Mouse (Mus musculus) T-helper 2 cell (primary cell): ENCODE results near the gene Cby3.
"Not testable (repeated sequence)": the region's sequence is repeated elsewhere in the genome, so short reads cannot be mapped to it uniquely, and the experiment has no call there.

ENCODE experiments used
- in situ Hi-C: fragments of 300-600 bp; cut with MboI, MseI; formaldehyde crosslinking; loops from one replicate; pipeline ENCODE4 v1.15.1; 2025; ENCODE audit warnings: high pct_unique_total_duplicates

Gene Cby3

DNA sequence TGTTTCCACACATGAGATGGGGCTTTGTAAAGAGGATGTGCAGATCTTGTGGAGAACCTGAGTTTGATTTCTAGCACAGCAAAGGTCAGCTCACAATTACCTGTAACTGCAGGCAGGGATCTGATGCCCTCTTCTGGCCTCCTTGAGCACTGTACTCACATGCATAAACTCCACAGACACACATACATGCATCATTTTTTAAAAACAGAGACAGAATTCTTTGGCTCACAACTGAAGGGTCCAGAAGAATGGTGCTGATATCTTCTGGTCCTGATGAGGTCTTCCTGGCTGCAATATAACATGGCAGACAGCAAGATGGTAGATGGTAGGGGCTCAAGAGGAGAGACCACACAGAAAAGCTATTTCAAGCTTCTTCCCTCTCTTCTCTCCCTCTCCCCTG is at the start of gene Cby3:
Gene Cby3, plus strand, starts transcription at position 301 of the 400 bp plus-strand sequence.
- in situ Hi-C loops: no loop called here

GRCm38 (mm10) chr11:50312803-50313202 is 41.5 kb upstream of the Cby3 start:
- in situ Hi-C loops: no loop called here

DNA sequence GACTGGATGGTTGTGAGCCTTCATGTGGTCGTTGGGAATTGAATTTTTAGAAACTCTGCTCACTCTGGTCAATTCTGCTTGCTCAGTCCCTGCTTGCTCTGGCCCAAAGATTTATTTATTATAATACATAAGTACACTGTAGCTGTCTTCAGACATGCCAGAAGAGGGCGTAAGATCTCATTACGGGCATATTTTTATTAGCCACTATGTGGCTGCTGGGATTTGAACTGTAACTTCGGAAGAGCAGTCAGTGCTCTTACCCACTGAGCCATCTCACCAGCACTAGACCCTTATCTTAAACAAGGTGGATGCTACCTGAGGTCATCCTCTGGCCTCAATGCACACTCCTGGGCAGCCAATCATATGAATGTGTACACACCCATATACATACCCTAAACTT is 34.9 kb upstream of the Cby3 start:
- in situ Hi-C loops: not testable (repeated sequence)

DNA sequence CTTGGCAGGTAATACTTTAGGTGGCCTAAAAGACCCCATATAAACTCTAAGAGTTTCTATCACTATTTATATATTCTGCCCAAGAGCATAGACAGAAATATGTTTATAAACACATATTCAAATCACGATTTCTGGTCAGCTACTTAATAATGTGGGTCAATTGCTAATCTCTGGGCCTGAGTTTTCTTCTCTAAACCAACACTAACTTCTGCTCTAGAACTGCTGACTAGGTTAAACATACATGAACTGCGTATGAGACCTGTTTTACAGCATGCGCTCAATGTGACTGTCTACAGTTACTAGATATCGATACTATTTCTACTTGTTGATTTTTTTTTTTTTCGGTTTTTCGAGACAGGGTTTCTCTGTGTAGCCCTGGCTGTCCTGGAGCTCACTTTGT is 33.0 kb upstream of the Cby3 start:
- in situ Hi-C loops: loop anchor here (10.0 kb wide), 1 partner anchor 1264 kb away; the partner anchor contains the start of gene Phykpl

DNA sequence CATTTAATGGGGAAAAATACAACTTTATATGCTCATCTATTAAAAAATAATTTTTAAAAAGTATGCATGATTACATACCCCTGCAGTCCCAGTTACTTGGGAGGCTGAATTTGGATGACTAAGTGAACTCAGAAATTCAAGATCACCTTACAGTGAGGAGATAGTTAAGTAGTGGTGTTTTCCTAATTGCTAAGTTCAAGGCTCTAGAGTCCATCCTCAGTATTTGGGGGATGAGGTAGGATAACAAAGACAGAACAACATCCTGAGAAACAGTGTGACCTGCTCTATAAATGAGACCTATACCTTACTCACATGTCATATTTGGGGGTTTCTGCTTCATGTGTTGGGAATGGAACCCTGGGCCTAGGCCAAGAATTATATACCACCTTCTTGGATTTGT is 31.9 kb upstream of the Cby3 start:
- in situ Hi-C loops: loop anchor here (10.0 kb wide), 1 partner anchor 1262 kb away; the partner anchor contains the start of gene Phykpl

DNA sequence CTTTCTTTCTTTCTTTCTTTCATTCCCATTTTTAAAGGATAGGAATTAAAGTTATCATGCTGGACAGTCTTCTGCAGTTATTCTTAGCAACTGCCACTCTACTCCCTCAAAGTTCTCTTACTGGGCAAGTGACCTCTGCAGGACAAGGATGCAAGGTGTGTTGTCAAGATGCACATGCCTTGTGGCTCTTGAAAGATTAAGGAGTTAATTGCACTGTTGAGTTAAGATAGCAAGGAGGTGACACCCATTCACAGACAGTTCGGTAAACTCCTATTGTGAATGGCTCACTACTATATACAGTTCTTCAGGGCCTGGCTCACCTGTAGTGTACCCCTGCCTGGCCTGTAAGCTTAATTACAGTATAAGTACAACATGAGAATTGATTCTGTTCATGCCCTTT is 30.4 kb upstream of the Cby3 start:
- in situ Hi-C loops: loop anchor here (10.0 kb wide), 1 partner anchor 1261 kb away; the partner anchor contains the start of gene Phykpl

DNA sequence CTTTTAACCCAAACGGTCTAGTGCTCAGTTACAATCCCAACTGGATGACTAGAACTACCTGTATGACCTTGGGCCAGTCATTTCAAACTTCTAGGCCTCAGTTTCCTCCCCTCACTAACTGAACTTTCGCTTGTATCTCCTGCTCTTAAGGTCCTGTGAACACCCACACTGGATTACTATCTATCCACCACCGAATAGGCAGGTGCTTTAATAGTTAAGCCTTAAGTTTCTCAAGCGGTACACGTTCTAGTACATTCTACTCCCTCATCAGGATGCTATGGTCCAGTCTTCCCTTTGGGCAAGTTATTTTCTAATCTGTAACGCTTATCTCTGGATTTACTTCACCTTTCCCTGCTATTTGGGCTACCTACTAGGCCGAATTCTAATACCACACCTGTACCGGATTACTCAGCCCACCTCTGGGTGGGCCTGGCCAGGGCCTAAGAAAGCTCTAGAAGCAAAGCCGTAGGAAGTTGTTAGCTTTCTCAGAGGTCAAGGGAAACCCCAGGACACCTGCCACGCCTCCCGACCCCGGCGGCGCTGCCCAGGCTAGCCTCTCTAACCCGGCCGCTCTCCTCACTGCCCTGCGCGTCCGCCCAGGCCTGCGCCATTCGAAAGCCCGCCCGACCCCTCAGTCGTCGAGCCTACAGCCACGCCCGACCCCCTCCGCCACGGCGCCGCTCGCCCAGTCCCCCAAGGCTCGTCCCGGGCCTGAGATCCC is 29.4 kb upstream of the Cby3 start:
- in situ Hi-C loops: loop anchor here (10.0 kb wide), 1 partner anchor 1260 kb away; the partner anchor contains the start of gene Phykpl

DNA sequence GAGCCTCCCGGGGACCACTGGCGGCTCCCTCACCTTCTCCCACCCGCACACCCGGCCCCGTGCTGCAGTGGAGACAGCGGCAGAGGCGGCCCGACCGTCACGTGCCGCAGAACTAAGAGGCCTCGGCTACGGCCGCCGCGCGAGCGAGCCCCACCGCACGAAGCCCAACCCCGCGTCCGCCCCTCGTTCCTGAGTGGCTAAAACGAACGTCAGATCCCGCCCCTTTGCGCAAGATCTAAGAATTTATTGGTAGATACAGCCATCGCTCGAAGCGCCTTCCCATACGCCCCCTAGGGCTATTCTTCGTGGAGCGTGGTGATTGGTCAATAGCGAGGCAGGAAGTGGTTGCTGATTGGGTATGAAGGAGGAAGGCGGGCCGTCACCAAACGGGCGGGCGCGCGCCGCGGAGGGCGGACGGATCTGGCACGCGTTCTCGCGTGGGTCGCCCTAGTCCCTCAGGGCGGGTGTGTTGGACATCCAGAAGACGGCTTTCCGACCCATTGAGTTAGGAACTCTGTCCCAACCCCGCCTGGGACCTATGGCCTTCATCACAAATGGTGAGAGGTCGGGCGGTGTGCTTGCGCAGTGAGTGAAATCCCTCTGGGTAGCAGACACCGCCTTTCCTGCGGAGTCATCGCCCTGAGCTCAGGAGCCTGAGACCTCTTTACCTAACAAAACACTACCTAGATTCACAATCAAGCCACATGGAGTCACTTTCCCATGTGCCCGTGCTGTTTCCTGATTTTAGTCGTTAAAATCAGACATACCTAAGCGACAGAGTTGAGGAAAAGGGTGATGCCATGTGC is 28.6 kb upstream of the Cby3 start, which contains the start of gene Canx:
Gene Canx, minus strand, starts transcription at position 178 of the 806 bp plus-strand sequence.
- in situ Hi-C loops: loop anchor here (10.0 kb wide), 1 partner anchor 1259 kb away; the partner anchor contains the start of gene Phykpl

DNA sequence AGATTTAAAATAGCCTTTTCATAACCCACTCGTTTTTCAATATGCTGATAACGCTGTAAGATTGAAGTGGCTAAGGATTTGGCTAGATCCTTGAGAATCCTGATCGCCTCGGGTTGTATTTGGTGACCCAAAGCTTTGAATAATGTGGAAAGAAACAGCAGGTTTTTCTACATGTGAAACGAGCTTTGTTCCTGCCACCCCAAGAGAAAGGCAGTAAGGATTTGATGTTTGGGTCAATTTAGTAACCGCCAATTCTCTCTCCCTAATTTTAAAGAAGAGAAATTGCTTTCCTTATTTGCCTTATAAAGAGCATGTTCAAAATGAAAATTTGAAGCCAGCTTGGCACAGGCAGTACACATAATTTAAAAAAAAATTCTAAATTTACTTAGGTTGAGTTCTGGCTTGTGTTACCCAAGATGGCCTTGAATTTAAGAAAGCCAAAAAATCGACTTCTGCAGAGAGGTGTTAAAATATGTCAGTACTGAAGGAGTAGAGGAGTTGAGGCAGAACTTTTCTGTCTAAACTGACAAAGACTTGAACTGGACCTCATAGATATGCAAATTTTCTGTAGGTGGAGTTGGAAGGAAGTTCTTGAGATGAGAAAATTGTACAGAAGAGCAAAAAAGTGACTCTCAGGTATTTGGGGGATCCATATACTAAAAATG is 27.8 kb upstream of the Cby3 start:
- in situ Hi-C loops: loop anchor here (10.0 kb wide), 1 partner anchor 1258 kb away; the partner anchor contains the start of gene Phykpl

GRCm38 (mm10) chr11:50328075-50328625 is 26.1 kb upstream of the Cby3 start:
- in situ Hi-C loops: loop anchor here (10.0 kb wide), 1 partner anchor 1257 kb away; the partner anchor contains the start of gene Phykpl

DNA sequence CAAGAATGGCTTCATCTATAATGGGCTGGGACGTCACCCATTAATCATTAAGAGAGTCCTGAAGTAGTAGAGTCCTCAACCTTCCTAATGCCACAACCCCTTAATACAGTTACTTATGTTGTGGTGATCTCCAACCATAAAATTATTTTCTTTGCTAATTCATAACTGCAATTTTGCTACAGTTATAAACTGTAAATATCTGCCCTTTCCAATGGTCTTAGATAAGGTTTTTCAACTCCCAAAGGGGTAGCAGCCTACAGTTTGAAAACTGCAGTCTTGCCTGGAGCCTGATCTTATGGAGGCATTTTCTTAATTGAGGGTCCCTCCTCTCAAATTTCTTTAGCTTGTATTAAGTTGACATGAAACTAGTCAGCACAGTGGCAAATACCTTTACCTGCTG is 24.9 kb upstream of the Cby3 start:
- in situ Hi-C loops: loop anchor here (10.0 kb wide), 1 partner anchor 1255 kb away; the partner anchor contains the start of gene Phykpl

- in situ Hi-C loops: loop anchor here (5.0 kb wide), 1 partner anchor 34 kb away; no protein-coding TSS in a partner anchor
These were observed 21.1 kb upstream of the Cby3 start for GRCm38 (mm10) chr11:50333181-50333580.

DNA sequence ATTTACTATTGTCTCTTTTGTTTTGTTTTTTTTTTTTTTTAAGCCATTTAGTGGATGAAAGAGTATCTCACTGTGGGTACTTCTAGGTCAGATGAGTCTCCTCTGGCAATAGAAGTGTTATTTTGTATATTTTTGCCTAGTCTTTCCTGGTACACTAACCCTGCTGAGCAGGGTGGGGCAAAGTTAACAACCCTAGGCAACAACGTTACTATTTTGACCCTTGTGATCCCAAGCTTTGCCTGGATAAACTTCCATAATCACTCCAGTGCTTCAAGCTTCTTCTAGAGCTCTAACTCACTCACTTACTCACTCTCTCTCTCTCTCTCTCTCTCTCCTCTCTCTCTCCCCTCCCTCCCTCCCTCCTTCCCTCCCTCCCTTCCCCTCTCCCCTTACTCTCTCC is 18.1 kb upstream of the Cby3 start:
- in situ Hi-C loops: no loop called here

DNA sequence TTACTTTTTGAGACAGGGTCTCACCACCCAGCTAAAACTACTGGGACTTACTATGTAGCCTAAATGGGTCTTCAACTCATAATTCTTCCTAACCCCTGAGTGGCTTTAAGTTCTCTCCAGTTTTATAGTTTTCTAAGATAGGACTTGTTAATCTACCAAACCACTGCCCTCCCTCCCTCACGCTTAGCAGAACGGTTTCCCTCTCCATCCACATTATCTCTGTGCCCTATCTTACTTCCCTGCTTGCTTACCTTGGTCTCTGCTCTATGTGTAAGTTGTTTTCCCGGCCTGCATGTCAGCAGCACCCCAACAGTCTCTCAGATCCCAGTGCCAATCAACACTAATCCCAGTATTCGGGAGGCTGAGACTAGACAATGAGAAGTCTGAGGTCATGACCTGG is 17.4 kb upstream of the Cby3 start:
- in situ Hi-C loops: no loop called here

GRCm38 (mm10) chr11:50345486-50345885 is 8.8 kb upstream of the Cby3 start:
- in situ Hi-C loops: no loop called here

GRCm38 (mm10) chr11:50346256-50347032 is 7.8 kb upstream of the Cby3 start:
- in situ Hi-C loops: no loop called here

- in situ Hi-C loops: no loop called here
These were observed 2.1 kb upstream of the Cby3 start for GRCm38 (mm10) chr11:50352177-50352576.

DNA sequence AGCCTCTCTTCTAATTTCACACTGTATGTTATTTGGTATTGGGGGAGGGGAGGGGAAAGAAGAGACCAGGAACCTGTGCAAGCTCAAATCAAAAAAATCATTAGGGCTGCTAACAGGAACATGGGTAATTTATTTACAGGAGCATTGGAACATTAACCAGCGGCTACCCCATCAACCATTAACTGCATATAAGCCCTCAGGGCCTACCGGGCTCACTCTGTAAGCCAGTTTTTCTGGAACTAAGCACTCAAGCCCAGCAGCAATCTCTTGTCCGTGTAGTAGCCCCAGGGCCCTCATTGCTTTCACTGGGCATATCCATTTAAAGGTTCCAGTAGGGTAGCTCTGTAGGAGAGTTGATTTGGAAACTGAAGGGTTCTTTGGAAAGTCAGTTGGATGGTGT is 589 bp downstream of the Cby3 start:
- in situ Hi-C loops: no loop called here

GRCm38 (mm10) chr11:50355395-50355794 is 1.1 kb downstream of the Cby3 start:
- in situ Hi-C loops: no loop called here
